Mouse (Mus musculus) gastrocnemius, postnatal 10 days (tissue): ENCODE data around the gene Clp1. TPM values are rescaled to one million over a fixed set of nuclear protein-coding genes. Genes with fewer than 3 reads are reported as not detected.

Experiments
- DNase-seq: peaks from one replicate; pipeline ENCODE4 v3.0.0; 2021; ENCODE audit warnings: mixed read lengths
- long read RNA-seq, 2 experiments: library from polyadenylated mRNA; stranded (forward); transcript quantifications; one replicate each; pipeline ENCODE4 v2.0.0; 2021
- total RNA-seq, 2 experiments: library from RNA; stranded (reverse); gene quantifications; 2 replicates each; pipeline ENCODE4 v1.2.3; 2021

Gene Clp1
- 1 to 10 TPM; 4.6 to 5.3 TPM for total RNA-seq
- long read RNA-seq, experiment 1, transcript Clp1-201 (3 exons, 1,912 nt): major isoform, 13 of 13 reads
- long read RNA-seq, experiment 1, partial matches to known transcripts: 0 of 13 reads
- long read RNA-seq, experiment 1, other reads (novel, unspliced or antisense): 0 of 13 reads
- long read RNA-seq, experiment 2, transcript Clp1-201 (3 exons, 1,912 nt): major isoform, 10 of 11 reads
- long read RNA-seq, experiment 2, partial matches to known transcripts: 1 of 11 reads
- long read RNA-seq, experiment 2, other reads (novel, unspliced or antisense): 0 of 11 reads

DNA sequence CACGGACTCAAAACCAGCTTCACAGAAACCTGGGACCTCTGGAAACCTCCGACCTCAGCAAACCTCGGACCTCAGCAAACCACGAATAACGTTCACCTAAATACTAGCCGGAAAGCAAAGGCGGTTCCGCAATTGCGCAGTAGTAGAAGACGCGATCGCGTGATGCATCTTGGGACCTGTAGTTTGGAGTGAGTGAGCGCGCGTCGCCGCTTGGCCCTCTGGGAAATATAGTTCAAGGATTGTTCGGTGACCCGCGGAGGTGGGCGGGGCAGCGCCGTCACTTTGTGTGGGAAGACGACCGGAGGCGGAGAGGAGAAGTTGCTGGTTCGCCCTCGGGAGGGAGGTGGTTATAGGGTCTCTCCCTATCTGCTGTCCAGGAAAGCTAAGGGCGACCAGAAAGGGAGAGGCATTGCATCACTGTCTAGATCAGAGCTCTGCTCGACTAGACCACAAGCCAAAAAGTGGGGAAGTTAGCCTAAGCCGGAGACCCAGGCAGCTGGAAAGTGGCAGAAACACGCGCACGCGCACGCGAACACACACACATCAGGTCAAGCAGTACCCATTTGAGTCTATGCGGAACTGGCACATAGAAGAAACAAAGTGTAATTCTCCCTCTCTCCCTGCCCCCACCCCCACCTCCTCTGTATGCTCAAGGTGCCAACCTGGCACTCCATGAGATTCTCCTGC, at the start of gene Clp1:
Clp1 (minus strand) TSS at position 179 of the 687 bp plus-strand sequence.
- DNase-seq: peak; percentile 91

GRCm38 (mm10) chr2:84775665-84776064, 48.5 kb upstream of the Clp1 start:
- peak; percentile 28 for DNase-seq

DNA sequence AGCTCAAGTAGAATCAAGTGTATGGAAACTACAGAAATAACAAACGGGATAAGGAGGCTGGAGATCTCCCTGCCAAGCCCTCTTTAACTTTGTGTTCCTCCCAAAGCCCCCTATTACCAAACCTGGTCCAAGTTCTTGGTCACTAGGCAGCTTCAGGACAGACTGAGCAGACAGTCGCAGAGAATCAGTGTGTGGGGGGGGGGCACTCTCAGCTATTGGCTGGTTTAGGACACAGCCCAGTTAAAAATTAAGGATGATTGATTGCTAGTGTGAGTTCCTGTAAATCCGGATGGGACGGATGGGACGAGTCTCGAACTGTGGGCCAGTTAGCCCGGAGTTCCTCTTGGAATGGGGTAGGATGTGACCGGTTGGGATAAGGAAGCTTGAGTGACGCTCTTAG, 48.1 kb upstream of the Clp1 start, which contains the start of gene Serping1:
Serping1 (minus strand) TSS at position 204 of the 400 bp plus-strand sequence.
- DNase-seq: no peak

- DNase-seq: peak; percentile 71
These were observed 47.6 kb upstream of the Clp1 start for GRCm38 (mm10) chr2:84774751-84775150.

DNA sequence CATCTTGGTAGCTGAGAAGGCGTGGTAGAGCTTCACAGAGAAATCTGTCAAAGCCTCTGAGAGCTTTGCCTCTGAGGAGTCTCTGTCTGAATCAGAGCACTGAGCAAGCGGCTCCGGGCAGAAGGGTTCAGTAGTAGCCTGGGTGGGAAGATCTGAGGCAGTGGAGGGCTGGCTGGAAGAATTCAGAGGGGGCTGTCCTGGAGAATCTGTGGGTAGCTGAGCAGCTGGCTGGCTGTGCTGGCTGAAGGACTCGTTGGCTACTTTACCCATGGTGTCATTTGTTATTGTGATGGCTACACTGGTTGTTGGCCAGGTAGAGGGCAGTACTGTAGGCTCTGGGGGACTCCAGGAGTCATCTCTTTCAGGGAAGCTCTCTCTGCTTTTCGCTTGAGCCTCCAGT, 46.0 kb upstream of the Clp1 start:
- DNase-seq: no peak

GRCm38 (mm10) chr2:84772454-84772853, 45.3 kb upstream of the Clp1 start:
- no peak for DNase-seq

DNA sequence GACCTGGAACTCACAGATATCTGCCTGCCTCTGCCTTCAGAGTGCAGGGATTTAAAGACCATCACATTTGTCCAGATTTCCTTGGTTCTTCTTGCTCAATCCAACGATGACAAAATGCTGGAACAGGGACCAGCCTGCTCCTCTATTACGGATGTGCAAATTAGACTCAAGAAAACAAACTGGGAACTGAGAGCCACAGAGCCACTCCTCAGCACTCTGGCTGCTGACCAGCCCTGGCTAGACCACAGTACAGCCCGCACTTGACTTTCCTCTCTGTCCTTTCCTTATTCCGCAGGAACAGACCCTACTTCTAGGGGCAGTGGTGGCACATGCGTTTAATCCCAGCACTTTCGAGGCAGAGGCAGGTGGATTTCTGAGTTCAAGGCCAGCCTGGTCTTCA, 43.4 kb upstream of the Clp1 start:
- no peak for DNase-seq

DNA sequence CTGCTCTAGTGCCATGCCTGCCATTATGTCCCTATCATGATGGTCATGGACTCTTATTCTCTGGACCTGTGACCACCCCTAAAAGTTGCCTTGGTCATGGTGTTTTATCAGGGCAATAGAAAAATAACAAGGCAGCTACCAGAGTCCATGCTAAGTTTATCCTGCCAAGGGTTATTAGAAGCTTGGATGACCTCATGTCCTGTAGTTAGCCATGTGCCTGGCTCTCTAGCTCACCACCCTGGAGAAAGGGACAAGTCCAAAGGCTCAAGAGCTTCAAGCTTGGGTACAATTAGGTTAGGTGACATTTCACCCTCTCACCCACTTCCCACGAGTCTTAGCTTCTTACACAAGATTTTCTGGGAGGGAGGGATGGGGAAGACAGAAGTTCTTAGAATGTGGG, 35.7 kb upstream of the Clp1 start:
- no peak for DNase-seq

GRCm38 (mm10) chr2:84762295-84762694, 35.1 kb upstream of the Clp1 start:
- DNase-seq: no peak

- no peak for DNase-seq
These were observed 34.7 kb upstream of the Clp1 start for GRCm38 (mm10) chr2:84761840-84762239.

GRCm38 (mm10) chr2:84761309-84761708, 34.2 kb upstream of the Clp1 start:
- no peak for DNase-seq

GRCm38 (mm10) chr2:84760777-84761176, 33.6 kb upstream of the Clp1 start:
- DNase-seq: no peak

DNA sequence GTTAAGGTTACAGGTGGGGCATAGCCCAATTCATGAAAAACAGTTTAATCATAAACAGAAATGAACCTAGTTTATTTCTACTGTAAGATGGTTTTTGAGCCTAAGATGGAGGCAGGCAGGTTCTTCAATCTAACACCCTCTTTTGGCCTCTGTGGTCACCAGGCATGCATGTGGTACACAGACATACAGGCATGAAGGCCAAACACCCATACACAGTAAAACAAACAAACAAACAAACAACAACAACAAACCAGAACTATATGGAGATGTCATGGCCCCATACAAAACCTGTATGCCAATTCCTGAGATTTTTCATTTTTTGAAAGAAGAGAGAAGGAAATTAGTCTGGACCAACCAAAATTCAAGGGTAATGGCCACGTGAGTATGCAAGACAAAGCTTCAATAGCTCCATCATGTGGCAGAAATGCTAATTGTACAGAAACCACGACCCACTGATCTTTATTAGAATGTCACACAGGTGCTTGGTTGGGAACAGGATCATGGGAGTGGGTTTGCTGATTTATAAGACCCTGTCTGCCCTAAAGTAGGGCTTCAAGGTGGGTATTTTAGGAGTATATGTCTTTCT, 31.5 kb upstream of the Clp1 start:
- DNase-seq: no peak

DNA sequence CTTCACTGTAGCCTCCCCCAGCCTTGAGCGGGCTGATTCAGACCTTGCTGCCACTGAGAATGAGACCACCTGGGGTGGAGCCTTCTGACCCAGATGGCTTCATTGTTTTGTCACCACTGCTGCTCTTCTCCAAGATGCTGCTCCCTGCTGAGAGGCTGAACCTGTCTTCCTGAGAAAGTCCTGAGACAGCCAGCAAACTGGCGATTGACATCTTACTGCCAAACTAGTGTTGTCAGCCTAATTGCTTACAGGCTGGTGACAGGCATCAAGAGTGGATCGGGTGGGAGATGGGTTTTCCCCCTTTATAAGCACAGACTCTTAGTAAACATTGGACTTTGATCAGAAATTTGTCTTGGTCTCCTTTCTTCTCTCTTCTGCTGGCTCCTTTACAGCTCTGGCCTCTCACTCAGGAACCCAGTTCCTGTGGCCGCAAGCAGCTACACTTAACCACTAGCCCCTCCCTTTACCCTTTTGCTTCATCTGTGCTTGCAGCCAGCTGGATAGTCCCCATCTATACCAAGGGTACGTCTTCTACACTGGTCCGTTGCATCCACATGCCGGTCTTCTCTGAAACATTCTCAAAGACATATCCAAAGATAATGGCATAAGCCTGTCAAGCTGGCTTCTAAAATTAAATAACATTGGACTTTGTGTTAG, 30.0 kb upstream of the Clp1 start:
- no peak for DNase-seq

DNA sequence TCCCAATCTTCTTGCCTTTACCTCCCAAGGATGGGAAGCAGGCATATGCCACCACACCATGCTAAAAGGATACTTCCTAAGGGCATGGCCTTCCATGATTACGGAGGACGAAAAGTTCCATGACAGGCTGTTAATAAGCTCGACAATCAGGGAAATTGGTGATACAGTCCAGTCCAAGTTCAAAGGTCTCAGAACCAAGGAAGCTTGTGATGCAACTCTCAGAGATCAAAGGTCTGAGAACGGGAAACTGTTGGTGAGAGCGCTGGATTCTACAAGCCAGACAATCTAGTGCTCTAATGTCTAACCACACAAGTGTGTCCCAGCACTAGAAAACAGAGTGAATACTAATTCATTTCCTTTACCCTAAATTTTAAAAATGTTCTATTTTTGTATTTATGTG, 29.1 kb upstream of the Clp1 start:
- no peak for DNase-seq

DNA sequence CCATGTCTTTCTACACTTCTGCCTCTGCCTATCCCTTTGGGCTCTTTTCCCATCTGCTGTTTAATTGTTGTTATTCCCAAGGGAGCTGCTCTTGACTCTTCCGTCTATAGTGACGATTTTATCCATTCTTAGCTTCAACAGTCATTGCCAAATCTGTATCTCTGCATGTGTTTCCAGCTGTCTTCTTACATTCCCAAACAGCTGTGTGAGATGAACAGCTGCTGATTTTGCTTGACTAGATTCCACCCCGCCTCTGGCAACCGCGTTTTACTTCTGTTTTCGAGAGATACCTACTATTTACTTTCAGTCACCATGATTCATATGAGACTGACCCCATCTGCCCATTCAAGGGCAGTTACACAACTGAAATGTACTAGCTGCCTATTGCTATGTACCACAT, 23.0 kb upstream of the Clp1 start:
- DNase-seq: no peak

GRCm38 (mm10) chr2:84744126-84744525, 17.0 kb upstream of the Clp1 start:
- DNase-seq: no peak

- peak; percentile 70 for DNase-seq
These were observed 16.4 kb upstream of the Clp1 start, which contains the start of gene Gm19426 for GRCm38 (mm10) chr2:84743561-84743960. Gm19426 (minus strand) TSS chr2:84743655.

DNA sequence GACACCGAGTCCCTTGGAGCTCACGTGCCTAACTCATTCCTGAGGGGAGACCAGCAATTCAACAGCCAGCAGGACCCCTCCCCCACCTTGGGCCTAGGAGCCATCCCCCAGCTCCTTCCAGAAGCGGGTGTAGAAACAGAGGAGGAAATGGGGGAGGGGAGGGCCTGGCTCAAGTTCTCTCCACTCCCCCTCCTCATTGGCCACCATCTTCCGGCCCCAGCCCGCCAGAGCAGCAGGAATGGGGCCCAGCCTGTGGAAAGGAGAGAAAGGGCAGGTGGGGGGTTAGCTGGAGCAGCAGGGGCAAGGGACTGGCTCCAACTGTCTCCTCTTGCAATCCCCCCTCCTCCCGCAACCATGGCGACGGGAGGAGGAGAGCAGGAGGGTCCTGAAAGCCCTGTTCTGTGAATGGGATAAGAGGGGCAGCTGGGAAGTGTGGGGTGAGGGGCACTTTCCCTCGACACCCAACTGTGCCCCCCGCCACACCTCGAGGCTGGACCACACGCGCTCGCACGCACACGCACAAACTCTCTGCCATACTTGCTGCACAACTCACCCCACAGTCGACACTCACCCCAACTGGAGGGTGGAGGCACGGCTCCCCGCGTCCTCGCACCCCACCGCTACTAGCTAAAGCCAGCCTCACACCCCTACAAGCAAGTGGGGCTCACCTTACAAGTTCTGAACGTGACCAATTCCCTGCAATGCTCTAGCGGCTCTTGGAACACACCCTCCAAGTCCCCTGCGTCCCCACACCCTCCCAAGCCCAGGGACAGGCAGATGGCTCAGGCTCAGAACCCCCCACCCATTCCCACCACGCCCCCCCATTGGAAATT, 15.5 kb upstream of the Clp1 start:
- no peak for DNase-seq

DNA sequence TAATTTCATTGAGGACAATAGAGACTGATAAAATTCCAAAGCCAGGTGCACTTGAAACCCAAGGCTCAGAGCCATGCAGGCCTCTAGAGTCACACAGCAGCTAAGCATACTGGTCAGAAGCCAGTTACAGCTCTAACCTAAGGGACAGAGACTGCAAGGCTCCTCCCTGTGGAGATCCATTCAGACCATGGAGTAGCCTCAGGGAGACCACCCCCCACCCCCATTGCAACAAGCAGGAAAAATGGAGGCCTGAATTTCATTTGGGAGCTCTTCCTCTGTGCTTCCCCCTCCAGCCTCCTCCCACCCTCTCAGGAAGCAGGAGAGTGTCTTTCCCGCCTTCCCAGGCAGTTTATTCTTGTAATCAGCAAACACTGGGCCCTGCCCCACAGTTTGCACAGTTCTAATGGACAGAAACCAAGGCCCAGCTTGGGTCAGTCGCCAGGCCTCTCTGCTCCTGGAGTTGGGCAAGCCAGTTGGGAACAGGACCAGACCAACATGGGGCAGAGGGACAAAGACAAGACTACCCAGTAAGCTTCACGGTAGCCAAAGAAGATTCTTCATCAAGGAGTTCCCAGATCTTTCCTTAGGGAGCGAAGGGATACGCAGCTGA, 14.8 kb upstream of the Clp1 start:
- no peak for DNase-seq

DNA sequence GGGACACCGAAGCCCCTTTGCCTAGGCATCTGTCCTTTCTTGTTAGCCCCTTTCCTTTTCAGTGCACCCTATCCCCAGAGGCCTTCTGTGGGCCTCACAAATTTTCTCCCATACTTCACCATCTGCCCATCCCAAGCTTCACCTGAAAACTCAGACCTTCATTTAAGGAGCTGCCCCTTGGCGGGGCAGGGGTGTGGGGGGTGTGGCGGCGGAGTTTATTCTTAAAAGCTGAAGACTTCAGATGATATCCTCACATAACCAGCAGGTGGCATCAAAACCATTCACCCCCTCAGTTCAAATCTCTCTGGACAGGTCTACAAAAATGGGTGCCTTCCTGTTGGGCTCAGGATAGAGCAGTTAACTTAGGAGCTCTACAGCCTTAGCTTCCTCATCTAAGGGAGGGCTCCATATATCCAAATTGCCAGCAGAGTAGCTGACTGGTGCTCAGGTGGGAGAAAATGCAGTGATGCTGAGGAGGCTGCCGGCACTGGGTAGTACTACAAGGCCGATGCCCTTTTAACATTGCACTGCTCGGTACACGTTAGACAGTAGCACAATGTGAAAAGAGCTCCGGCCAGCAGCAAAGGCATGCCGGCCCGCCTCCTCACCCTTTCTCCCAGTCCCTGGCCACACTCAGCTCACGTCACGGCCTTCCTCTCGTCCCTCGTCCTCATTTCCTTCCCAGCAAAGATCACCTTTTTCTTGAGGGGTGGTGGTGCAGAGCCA, 13.6 kb upstream of the Clp1 start:
- DNase-seq: no peak
